Mouse (Mus musculus): Measurements from ENCODE around the gene Myh10.

GRCm38 (mm10) chr11:68655524-68655923 is 35.8 kb upstream of the Myh10 start:
- TF ChIP-seq EP300 (IDR thresholded peaks at IDR 0.05; ENCODE audit: low read depth) (no peak), CTCF (IDR thresholded peaks at IDR 0.05; ENCODE audit: low read depth) (no peak)
